Comparison of ENCODE assay signal across 8 mouse cellular contexts in the genomic region with DNA sequence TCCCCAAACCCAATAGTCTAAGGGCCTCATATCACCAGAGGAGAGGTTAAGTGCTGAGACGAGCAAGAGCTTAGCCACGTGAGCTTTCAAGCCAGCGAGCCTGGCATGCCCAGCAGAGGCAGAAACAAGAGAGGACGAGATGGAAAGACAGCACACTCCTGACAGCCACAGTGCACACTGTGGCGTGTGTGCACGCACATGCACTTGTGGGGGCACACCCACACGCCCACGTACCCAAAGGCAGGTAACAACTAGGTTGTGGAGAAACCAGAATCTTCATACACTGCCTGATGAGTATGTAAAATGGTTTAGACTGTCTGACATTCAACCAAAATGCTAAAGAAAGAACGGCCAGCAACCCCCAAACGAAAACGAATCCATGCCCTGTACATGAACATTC. TPM values are rescaled to one million over a fixed set of nuclear protein-coding genes. Genes with fewer than 3 reads are reported as not detected.
DNase-seq lines count a peak whose midpoint lies in the region; ATAC-seq and TF ChIP-seq lines count a peak whose summit lies in the region.

No protein-coding gene starts in this region.

- H3K36me3 ChIP-seq in forebrain, embryonic 10.5 days (replicated peaks) = peaks cover 39% of the 10 kb centered on the region
- peaks cover 32% of the 10 kb centered on the region for H3K36me3 ChIP-seq in intestine, postnatal 0 days (ENCODE audit: control insufficient read depth, insufficient read depth)
- peaks cover 4% of the 10 kb centered on the region; the same call in 1 of the 2 replicates for H3K36me3 ChIP-seq in neural tube, embryonic 14.5 days (ENCODE audit: control insufficient read depth, insufficient read depth, low read length)

- H3K4me3 ChIP-seq in left cerebral cortex, adult 2 months = peak overlapping the region; percentile 77
- peak overlapping the region; percentile 85; the same call in 1 of the 2 replicates for H3K4me3 ChIP-seq in forebrain, embryonic 10.5 days
- no peak overlapping the region for H3K4me3 ChIP-seq in intestine, postnatal 0 days (ENCODE audit: low read depth, low read length)
- H3K4me3 ChIP-seq in neural tube, embryonic 14.5 days (ENCODE audit: low read depth, low read length) = peak overlapping the region; percentile 83; the same call in 1 of the 2 replicates

- no peak for TF ChIP-seq CTCF in left cerebral cortex, adult 2 months (IDR thresholded peaks at IDR 0.05)
- TF ChIP-seq CTCF in intestine, postnatal 0 days (IDR thresholded peaks at IDR 0.05; ENCODE audit: low read depth) = no peak

- intact Hi-C loops in left cerebral cortex, adult 2 months (cut with DNase I) = loop anchor here (10.0 kb wide), 1 partner anchor 1754 kb away; a partner anchor contains a TSS
- intact Hi-C loops in left cerebral cortex, postnatal 4 days (cut with DNase I) = no loop called here

- peaks cover 18% of the 10 kb centered on the region for H3K27me3 ChIP-seq in forebrain, embryonic 10.5 days (ENCODE audit: poor library complexity, severe bottlenecking)
- H3K27me3 ChIP-seq in intestine, postnatal 0 days (replicated peaks; ENCODE audit: control insufficient read depth, insufficient read depth, low read length) = no peaks in the 10 kb centered on the region
- H3K27me3 ChIP-seq in neural tube, embryonic 14.5 days (ENCODE audit: control insufficient read depth, insufficient read depth, low read length) = no peaks in the 10 kb centered on the region

- H3K4me2 ChIP-seq in intestine, postnatal 0 days (replicated peaks; ENCODE audit: low read depth) = peak overlapping the region; percentile 89
- H3K4me2 ChIP-seq in neural tube, embryonic 14.5 days (ENCODE audit: low read depth, low read length) = peak overlapping the region; percentile 76

- peak overlapping the region; percentile 90; the same call in 1 of the 2 replicates for H3K27ac ChIP-seq in left cerebral cortex, adult 2 months
- 0 out of 2 replicates have a peak overlapping the region, but pooled peaks have one; percentile 11 for H3K27ac ChIP-seq in forebrain, embryonic 10.5 days
- no peak overlapping the region for H3K27ac ChIP-seq in intestine, postnatal 0 days (ENCODE audit: low read depth, low read length)
- no peak overlapping the region for H3K27ac ChIP-seq in neural tube, embryonic 14.5 days (ENCODE audit: low read depth, low read length)

- no peak overlapping the region for H3K9ac ChIP-seq in intestine, postnatal 0 days (ENCODE audit: low read depth, low read length)
- H3K9ac ChIP-seq in neural tube, embryonic 14.5 days (replicated peaks; ENCODE audit: low read depth, low read length) = no peak overlapping the region; the same call in 1 of the 2 replicates

- no peak for ATAC-seq in intestine, postnatal 0 days
- ATAC-seq in neural tube, embryonic 14.5 days (ENCODE audit: low read depth) = no peak

- no peaks in the 10 kb centered on the region for H3K9me3 ChIP-seq in forebrain, embryonic 10.5 days
- no peaks in the 10 kb centered on the region for H3K9me3 ChIP-seq in intestine, postnatal 0 days (ENCODE audit: control insufficient read depth)
- H3K9me3 ChIP-seq in neural tube, embryonic 14.5 days (ENCODE audit: control insufficient read depth, low read length) = no peaks in the 10 kb centered on the region

- no peak for DNase-seq in left cerebral cortex, adult 2 months (ENCODE audit: extremely low spot score in 1 of 2, low spot score in 2 of 2)
- DNase-seq in left cerebral cortex, postnatal 4 days = no peak
- no peak for DNase-seq in forebrain, embryonic 10.5 days (ENCODE audit: extremely low spot score, low spot score)
- no peak for DNase-seq in spleen, postnatal 4 days (ENCODE audit: low spot score in 2 of 2)
- DNase-seq in adrenal gland, postnatal 14 days = no peak
- DNase-seq in spleen, postnatal 10 days (ENCODE audit: low spot score in 2 of 2) = no peak

- H3K4me1 ChIP-seq in forebrain, embryonic 10.5 days = peaks cover 34% of the 10 kb centered on the region
- no peaks in the 10 kb centered on the region for H3K4me1 ChIP-seq in intestine, postnatal 0 days (replicated peaks; ENCODE audit: control insufficient read depth, insufficient read depth, low read length)
- peaks cover 19% of the 10 kb centered on the region for H3K4me1 ChIP-seq in neural tube, embryonic 14.5 days (ENCODE audit: control insufficient read depth, insufficient read depth, low read length)

- 68% methylated on average over 11 of the region's 11 CpGs for WGBS in forebrain, embryonic 10.5 days
- WGBS in intestine, postnatal 0 days = 68% methylated on average over 11 of the region's 11 CpGs
- 56% methylated on average over 11 of the region's 11 CpGs for WGBS in neural tube, embryonic 14.5 days

RNA-seq across cellular contexts. Expression of a gene that starts 2.0 kb away (rescaled TPM):
- 10 to 100 TPM; 58.8 to 62.4 TPM for total RNA-seq in left cerebral cortex, adult 2 months (2021)
- 10 to 100 TPM; 44.9 to 51.8 TPM for total RNA-seq in left cerebral cortex, postnatal 4 days (2021)
- polyA plus RNA-seq in forebrain, embryonic 10.5 days (2016; fragmentation: Nextera tagmentation; extraction: Ambion mirVana) = 64.3 and 69.1 TPM in 2 replicates
- polyA plus RNA-seq in intestine, postnatal 0 days (2015; fragmentation: Nextera tagmentation; extraction: Ambion mirVana) = 96.7 and 98.2 TPM in 2 replicates
- 96.7 and 101 TPM in 2 replicates for polyA plus RNA-seq in neural tube, embryonic 14.5 days (2014; fragmentation: Nextera tagmentation; extraction: Ambion mirVana)
- 78.1 and 86.7 TPM in 2 replicates for total RNA-seq in adrenal gland, postnatal 14 days (2021)

Comparison
In these comparisons a context has a peak if more than half of its experiments do, and no peak if none do; other contexts are left out.
1. H3K27ac ChIP-seq: peak in left cerebral cortex, adult 2 months (single experiment) and forebrain, embryonic 10.5 days (single experiment); none in intestine, postnatal 0 days (single experiment) and neural tube, embryonic 14.5 days (single experiment).